Mouse (Mus musculus) cerebellum, adult 2 months (tissue): ENCODE measurements around the gene Prrc2b. TPM values are rescaled to one million over a fixed set of nuclear protein-coding genes. Genes with fewer than 3 reads are reported as not detected.

Source experiments
- DNase-seq, 2 experiments: peaks; one replicate each; pipeline ENCODE4 v3.0.0; 2021
- H3K27ac ChIP-seq: fragments of 200-500 bp; 2 replicates; pipeline ENCODE4 v1.5.1; 2012; ENCODE audit warnings: low read length, control low read depth, inconsistent platforms; ENCODE audit not compliant: insufficient read depth
- H3K27me3 ChIP-seq: fragments of 200-500 bp; 2 replicates; pipeline ENCODE4 v1.6.1; 2012; ENCODE audit warnings: inconsistent platforms, mild to moderate bottlenecking, low read length, moderate library complexity; ENCODE audit not compliant: control insufficient read depth, insufficient read depth
- H3K4me1 ChIP-seq: fragments of 200-500 bp; 2 replicates; pipeline ENCODE4 v1.6.1; 2011; ENCODE audit warnings: low read length; ENCODE audit not compliant: control insufficient read depth, insufficient read depth
- H3K4me3 ChIP-seq: fragments of 200-500 bp; replicated peaks from 2 replicates; pipeline ENCODE3; 2011; ENCODE audit warnings: mild to moderate bottlenecking, low read depth, low read length, control low read depth; ENCODE audit not compliant: insufficient read depth
- CTCF ChIP-seq: fragments of 200-500 bp; IDR thresholded peaks from 2 replicates; pipeline ENCODE4 v1.5.1; 2011; ENCODE audit warnings: low read depth, mild to moderate bottlenecking, control low read depth, low read length, moderate library complexity, borderline replicate concordance; ENCODE audit not compliant: insufficient read depth
- POLR2A ChIP-seq: fragments of 200-500 bp; IDR thresholded peaks from 2 replicates; pipeline ENCODE4 v1.6.1; 2011; ENCODE audit warnings: low read length, control low read depth, borderline replicate concordance; ENCODE audit not compliant: insufficient read depth
- WGBS: fragments of 180-500 bp; shearing (Covaris S2); methylation state at CpG from one replicate; pipeline ENCODE4 v1.1.7; 2018; 5-methylcytosine and 5-hydroxymethylcytosine counted together
- polyA plus RNA-seq: library from polyadenylated mRNA; depleted of rRNA; stranded (reverse); fragments of >200 nt; gene quantifications from 2 replicates; pipeline ENCODE4 v1.2.3, GENCODE M21; 2012

Gene Prrc2b
- polyA plus RNA-seq, 1 experiment, result 88.9 TPM

DNA sequence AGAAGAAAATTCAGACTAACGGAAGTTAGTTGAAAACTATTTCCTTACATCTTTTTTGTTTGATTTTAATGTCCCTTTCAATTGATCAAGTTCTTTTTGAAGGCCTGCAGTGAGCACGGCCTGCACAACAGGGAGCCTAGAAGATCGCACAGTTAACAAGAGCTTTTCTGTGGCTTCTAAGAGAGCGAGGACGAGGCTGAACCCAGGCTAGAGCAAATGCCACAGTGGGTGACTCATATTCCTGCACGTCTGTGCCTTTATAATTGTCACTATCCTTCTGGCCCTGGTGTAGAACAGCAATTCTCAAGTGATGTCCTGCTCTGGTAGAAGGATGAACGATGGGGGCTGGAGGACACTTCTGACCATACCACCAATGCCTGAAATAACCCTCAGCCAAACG is 66.8 kb downstream of the Prrc2b start:
- 36% methylated on average over 8 of the region's 8 CpGs for WGBS
- Histone ChIP-seq H3K27me3 (no peaks in the 10 kb centered on the region), H3K4me1 (peaks cover 46% of the 10 kb centered on the region), H3K4me3 (no peak overlapping the region), H3K27ac (peak overlapping the region; percentile 90)
- no peak for DNase-seq
- no peak for TF ChIP-seq POLR2A
- no peak for TF ChIP-seq CTCF

DNA sequence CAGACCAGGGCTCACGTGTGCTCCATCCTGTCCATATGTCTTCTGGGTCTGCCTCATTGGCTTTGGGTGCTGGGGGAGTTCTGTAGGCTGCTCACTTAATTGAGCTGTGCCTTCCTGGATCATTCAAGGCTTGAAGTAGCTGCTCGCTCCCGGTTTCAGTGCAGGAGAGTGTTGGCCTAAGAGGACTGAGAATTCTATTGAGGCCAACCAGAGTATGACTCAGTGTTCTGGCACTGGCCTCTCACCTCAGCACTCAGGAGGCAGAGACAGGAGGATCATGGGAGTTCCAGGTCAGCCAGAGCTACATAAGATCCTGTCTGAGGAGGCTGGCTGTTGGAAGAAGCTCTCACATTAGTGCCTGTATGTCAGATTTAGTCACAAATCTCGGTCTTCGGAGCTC is 67.2 kb downstream of the Prrc2b start:
- TF ChIP-seq CTCF (no peak), POLR2A (no peak)
- Histone ChIP-seq H3K4me1 (peaks cover 44% of the 10 kb centered on the region), H3K27me3 (no peaks in the 10 kb centered on the region), H3K27ac (peak overlapping the region; percentile 90), H3K4me3 (no peak overlapping the region)
- 48% methylated on average over 5 of the region's 5 CpGs for WGBS
- peak; percentile 61 to 84 for DNase-seq

DNA sequence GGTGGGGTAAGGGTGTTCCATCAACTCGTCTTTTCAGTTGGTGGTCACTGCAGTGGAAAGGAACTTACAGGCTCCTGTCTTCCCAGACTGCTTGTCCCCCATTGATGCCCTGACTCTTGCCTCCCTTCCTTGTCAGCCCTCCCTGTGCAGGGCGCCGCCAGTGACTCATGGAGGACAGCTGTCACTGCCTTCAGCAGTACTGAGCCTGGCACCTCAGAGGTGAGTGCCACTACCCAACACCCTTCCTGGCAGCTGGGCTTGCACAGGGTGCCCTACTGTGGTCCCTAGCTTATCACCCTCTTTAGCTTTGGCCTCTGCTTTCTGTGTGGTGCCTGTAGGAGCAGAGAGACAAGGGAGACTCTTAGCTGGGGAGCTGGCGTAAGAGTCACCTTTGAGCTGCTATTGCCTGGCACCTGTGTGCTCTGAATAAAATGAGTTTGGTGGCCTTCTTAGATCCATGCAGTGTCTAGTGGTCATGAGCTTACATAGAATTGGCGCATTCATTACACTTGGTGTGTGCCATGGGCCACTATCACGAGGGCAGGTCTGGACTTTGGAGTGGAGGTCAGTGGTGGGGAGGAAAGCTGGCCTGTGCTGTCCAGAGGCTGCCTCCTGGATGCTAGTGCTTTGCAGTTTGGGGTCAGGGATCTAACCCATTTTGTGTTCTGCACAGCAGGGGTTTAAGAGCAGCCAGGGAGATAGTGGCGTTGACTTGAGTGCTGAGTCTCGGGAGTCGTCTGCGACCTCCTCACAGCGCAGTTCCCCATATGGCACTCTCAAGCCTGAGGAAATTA is 67.9 kb downstream of the Prrc2b start:
- TF ChIP-seq CTCF (no peak), POLR2A (no peak)
- no peak overlapping the region for H3K4me3 ChIP-seq
- peak overlapping the region; percentile 90 for H3K27ac ChIP-seq
- WGBS, result 49% methylated on average over 11 of the region's 11 CpGs
- H3K4me1 ChIP-seq, result peaks cover 41% of the 10 kb centered on the region
- no peaks in the 10 kb centered on the region for H3K27me3 ChIP-seq
- peak; percentile 65 to 71 for DNase-seq

DNA sequence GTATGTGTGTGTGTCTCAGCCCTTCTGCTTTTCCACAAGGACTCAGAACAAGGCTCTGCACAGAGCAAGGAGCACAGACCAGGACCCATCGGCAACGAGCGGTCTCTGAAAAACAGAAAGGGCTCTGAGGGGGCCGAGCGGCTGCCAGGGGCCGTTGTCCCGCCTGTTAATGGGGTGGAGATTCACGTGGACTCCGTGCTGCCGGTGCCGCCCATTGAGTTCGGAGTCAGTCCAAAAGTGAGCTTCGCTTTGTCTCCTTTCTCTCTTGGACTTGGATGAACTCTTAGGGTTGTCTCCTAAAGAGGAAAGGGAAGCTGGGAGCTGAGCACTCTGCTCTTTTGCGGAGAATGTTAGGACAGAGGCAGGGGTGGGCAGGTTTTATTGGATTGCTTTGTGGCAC is 68.6 kb downstream of the Prrc2b start:
- no peak for DNase-seq
- TF ChIP-seq CTCF, result no peak
- no peak for TF ChIP-seq POLR2A
- Histone ChIP-seq H3K27me3 (no peaks in the 10 kb centered on the region), H3K4me1 (peaks cover 36% of the 10 kb centered on the region), H3K4me3 (no peak overlapping the region), H3K27ac (peak overlapping the region; percentile 90)
- WGBS, result 87% methylated on average over 14 of the region's 14 CpGs

DNA sequence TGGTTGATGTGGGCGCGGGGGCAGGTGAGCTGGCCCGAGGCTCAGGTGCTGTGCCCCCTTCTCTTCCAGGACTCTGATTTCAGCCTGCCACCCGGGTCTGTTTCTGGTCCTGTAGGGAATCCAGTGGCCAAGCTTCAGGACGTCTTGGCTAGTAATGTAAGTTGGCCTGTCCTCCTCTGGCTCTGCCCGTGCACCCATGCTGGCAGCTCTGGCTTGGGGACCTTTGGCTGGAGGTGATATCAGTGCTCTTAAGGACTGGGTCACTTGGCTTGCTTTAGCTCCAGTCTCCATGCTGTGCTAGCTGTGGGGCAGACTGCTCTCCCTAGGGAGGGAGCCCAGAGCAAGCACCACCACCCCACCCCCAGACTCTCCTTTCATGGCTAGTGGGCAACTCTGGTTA is 69.1 kb downstream of the Prrc2b start:
- H3K4me3 ChIP-seq, result no peak overlapping the region
- WGBS, result 49% methylated on average over 6 of the region's 6 CpGs
- peaks cover 32% of the 10 kb centered on the region for H3K4me1 ChIP-seq
- no peak overlapping the region for H3K27ac ChIP-seq
- TF ChIP-seq CTCF (no peak), POLR2A (no peak)
- no peaks in the 10 kb centered on the region for H3K27me3 ChIP-seq
- DNase-seq, result no peak

DNA sequence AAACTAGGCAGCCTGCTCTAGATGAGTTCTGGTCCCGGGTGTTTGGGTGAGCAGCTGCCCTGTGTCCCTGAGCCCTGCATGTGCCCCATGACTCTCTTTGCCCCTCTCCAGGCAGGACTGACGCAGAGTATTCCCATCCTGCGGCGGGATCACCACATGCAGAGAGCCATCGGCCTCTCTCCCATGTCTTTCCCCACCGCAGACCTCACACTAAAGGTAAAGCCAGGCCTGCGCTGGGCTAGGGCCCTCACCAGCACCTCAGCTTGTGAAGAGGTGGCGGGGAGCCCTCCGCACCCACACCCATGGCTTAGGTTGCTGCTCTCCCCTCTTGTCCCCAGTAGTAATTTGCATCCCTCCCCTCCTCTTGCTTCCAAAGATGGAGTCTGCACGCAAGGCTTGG is 70.1 kb downstream of the Prrc2b start:
- Histone ChIP-seq H3K27me3 (no peaks in the 10 kb centered on the region), H3K4me3 (no peak overlapping the region), H3K27ac (no peak overlapping the region), H3K4me1 (peaks cover 29% of the 10 kb centered on the region)
- DNase-seq, result no peak
- 90% methylated on average over 10 of the region's 10 CpGs for WGBS
- TF ChIP-seq POLR2A (no peak), CTCF (no peak)

DNA sequence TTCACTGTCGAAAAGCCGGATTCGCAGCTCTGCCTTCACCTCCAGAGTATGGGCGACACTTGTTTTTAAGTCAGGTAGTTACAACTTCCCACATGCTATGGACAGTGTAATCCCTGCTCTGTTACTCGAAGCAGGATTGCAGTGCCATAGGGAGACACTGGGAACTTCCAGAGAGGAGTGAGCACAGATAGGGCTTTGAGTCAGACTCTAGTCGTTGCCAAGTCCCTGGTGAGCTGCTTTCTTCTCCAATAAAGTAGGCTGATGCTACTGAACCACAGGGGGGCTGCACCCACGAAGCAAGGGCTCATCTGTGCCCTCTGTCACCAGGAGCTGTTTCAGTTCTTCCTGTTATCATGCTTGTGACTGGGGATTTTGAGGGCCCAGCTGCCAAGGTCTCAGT is 70.7 kb downstream of the Prrc2b start:
- DNase-seq, result no peak

DNA sequence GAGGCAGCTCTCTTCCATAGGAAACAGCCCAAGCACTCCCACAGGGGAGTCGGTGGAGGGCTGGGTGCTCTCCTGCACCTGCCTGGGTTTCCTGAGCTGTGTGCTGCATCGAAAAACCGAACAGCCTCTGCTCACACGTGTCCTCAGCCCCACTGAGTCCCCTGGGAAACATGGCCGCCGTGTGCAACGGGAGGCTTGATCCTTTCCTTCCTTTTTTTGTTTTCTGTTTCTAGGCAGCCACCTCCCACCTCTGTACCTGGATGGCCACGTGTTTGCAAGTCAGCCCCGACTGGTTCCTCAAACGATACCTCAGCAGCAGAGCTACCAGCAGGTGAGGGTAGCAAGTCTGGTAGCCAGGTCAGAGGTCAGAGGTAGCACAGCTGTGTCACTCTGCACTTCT is 71.2 kb downstream of the Prrc2b start:
- Histone ChIP-seq H3K27ac (no peak overlapping the region), H3K27me3 (no peaks in the 10 kb centered on the region), H3K4me3 (no peak overlapping the region), H3K4me1 (peaks cover 28% of the 10 kb centered on the region)
- TF ChIP-seq POLR2A (no peak), CTCF (no peak)
- DNase-seq, result no peak
- 72% methylated on average over 10 of the region's 10 CpGs for WGBS

More for the DNA sequence above, 70.7 kb downstream of the Prrc2b start:
- Histone ChIP-seq H3K4me3 (no peak overlapping the region), H3K27me3 (no peaks in the 10 kb centered on the region), H3K4me1 (peaks cover 29% of the 10 kb centered on the region), H3K27ac (no peak overlapping the region)
- TF ChIP-seq CTCF (no peak), POLR2A (no peak)
- WGBS, result 63% methylated on average over 7 of the region's 7 CpGs
